ENCODE assay signal across 10 mouse cellular contexts in genomic region chr14:72447141-72448091, GRCm38 (mm10). TPM values are rescaled to one million over a fixed set of nuclear protein-coding genes. Genes with fewer than 3 reads are reported as not detected.
DNase-seq lines count a peak whose midpoint lies in the region; ATAC-seq and TF ChIP-seq lines count a peak whose summit lies in the region.
"Had no signal": no experiment of that assay in that cellular context is flagged by ENCODE, and none has a peak within 500 bp of the region (broad histone marks: within the 10 kb centered on the region; RNA-seq: fewer than 3 reads in every experiment).

No protein-coding gene starts in this region.

- H3K27ac ChIP-seq in liver, adult 2 months (replicated peaks; ENCODE audit: insufficient read depth, low read depth, low read length): no peak overlapping the region
- no peak overlapping the region for H3K27ac ChIP-seq in liver, embryonic 12.5 days
- H3K27ac ChIP-seq in hindbrain, postnatal 0 days: no peak overlapping the region

- no peaks in the 10 kb centered on the region for H3K79me2 ChIP-seq in liver, adult 2 months (ENCODE audit: control insufficient read depth, insufficient read depth, low read length)

- no peaks in the 10 kb centered on the region for H3K27me3 ChIP-seq in liver, adult 2 months (ENCODE audit: control insufficient read depth, insufficient read depth, low read length)
- no peaks in the 10 kb centered on the region for H3K27me3 ChIP-seq in liver, embryonic 12.5 days (replicated peaks)
- no peaks in the 10 kb centered on the region for H3K27me3 ChIP-seq in hindbrain, postnatal 0 days (ENCODE audit: insufficient read depth, low read length)

- no peak overlapping the region for H3K4me2 ChIP-seq in liver, embryonic 12.5 days
- H3K4me2 ChIP-seq in hindbrain, postnatal 0 days (ENCODE audit: low read depth, low read length): no peak overlapping the region

- WGBS in liver, adult 2 months: 66% methylated on average over 9 of the region's 9 CpGs
- WGBS in liver, embryonic 12.5 days (ENCODE audit: insufficient replicate concordance): 60% methylated on average over 9 of the region's 9 CpGs
- WGBS in hindbrain, postnatal 0 days: 56% methylated on average over 9 of the region's 9 CpGs
- 54% methylated on average over 9 of the region's 9 CpGs for WGBS in lung, adult 2 months

- no peak overlapping the region for H3K9ac ChIP-seq in liver, adult 2 months (ENCODE audit: low read depth, low read length)
- H3K9ac ChIP-seq in liver, embryonic 12.5 days: no peak overlapping the region
- no peak overlapping the region for H3K9ac ChIP-seq in hindbrain, postnatal 0 days (replicated peaks; ENCODE audit: low read length)

- no peak overlapping the region for H3K4me3 ChIP-seq in liver, adult 2 months (ENCODE audit: insufficient read depth, low read depth, low read length)
- H3K4me3 ChIP-seq in liver, embryonic 12.5 days: no peak overlapping the region
- no peak overlapping the region for H3K4me3 ChIP-seq in hindbrain, postnatal 0 days (ENCODE audit: low read length)
- no peak overlapping the region for H3K4me3 ChIP-seq in lung, adult 2 months (replicated peaks; ENCODE audit: extremely low read depth, low read depth, low read length)
- H3K4me3 ChIP-seq: myocyte had no signal

- peak; percentile 36 for DNase-seq in liver, adult 2 months (ENCODE audit: extremely low read depth, low read depth, low spot score)
- DNase-seq in NIH3T3 (ENCODE audit: low read depth): peak; percentile 58
- DNase-seq in cerebellum, postnatal 14 days: peak; percentile 47 to 50
- DNase-seq in hindbrain, postnatal 0 days (ENCODE audit: low spot score): peak; percentile 58
- no peak for DNase-seq in lung, adult 2 months
- peak; percentile 7 for DNase-seq in skeletal muscle tissue, adult 2 months (ENCODE audit: low read depth, low spot score)
- no peak for DNase-seq in gastrocnemius, adult 8-10 months (ENCODE audit: low spot score in 2 of 2)

- no peaks in the 10 kb centered on the region for H3K4me1 ChIP-seq in liver, adult 2 months (ENCODE audit: control insufficient read depth, insufficient read depth, low read length)
- H3K4me1 ChIP-seq in liver, embryonic 12.5 days: no peaks in the 10 kb centered on the region
- no peaks in the 10 kb centered on the region for H3K4me1 ChIP-seq in hindbrain, postnatal 0 days (ENCODE audit: insufficient read depth, low read length)
- H3K4me1 ChIP-seq in lung, adult 2 months (ENCODE audit: control insufficient read depth, insufficient read depth, low read length): no peaks in the 10 kb centered on the region

- H3K36me3 ChIP-seq in liver, adult 2 months (ENCODE audit: control insufficient read depth, insufficient read depth, low read length): no peaks in the 10 kb centered on the region
- H3K36me3 ChIP-seq in liver, embryonic 12.5 days: no peaks in the 10 kb centered on the region
- H3K36me3 ChIP-seq in hindbrain, postnatal 0 days (ENCODE audit: insufficient read depth, low read length): no peaks in the 10 kb centered on the region

- no peaks in the 10 kb centered on the region for H3K9me3 ChIP-seq in liver, embryonic 12.5 days (replicated peaks)
- no peaks in the 10 kb centered on the region for H3K9me3 ChIP-seq in hindbrain, postnatal 0 days (ENCODE audit: low read length)

- peak; percentile 61 for TF ChIP-seq CTCF in liver, adult 2 months (IDR thresholded peaks at IDR 0.05; ENCODE audit: low read depth, low read length)
- TF ChIP-seq CTCF in hindbrain, postnatal 0 days (IDR thresholded peaks at IDR 0.05; ENCODE audit: low read depth): peak; percentile 78
- peak; percentile 56 for TF ChIP-seq CTCF in lung, adult 2 months (IDR thresholded peaks at IDR 0.05; ENCODE audit: insufficient read depth, low read length)

- TF ChIP-seq POLR2A in liver, adult 2 months (IDR thresholded peaks at IDR 0.05; ENCODE audit: extremely low read depth, insufficient read depth, low read length): no peak
- TF ChIP-seq POLR2A in lung, adult 2 months (IDR thresholded peaks at IDR 0.05; ENCODE audit: borderline replicate concordance, extremely low read depth, low read depth, low read length): no peak

- ATAC-seq in liver, embryonic 12.5 days: no peak
- 0 out of 2 replicates have a peak, but pooled peaks have one; percentile 18 for ATAC-seq in hindbrain, postnatal 0 days

RNA-seq across cellular contexts. Expression of gene Gm9195, which starts 44.2 kb away (rescaled TPM):
- total RNA-seq in liver, adult 2 months (2014; rRNA removed): under 0.01 TPM in 1 of 2 replicates, not detected in the other
- polyA plus RNA-seq in liver, adult 2 months (2012; rRNA removed): not detected in 2 replicates
- not detected in 2 replicates for polyA plus RNA-seq in liver, embryonic 12.5 days (2016; fragmentation: Nextera tagmentation; extraction: Ambion mirVana)
- not detected in 2 replicates for total RNA-seq in hindbrain, postnatal 0 days (2014; rRNA removed)
- polyA plus RNA-seq in hindbrain, postnatal 0 days (2015; fragmentation: Nextera tagmentation; extraction: Ambion mirVana): not detected in 2 replicates
- polyA plus RNA-seq in lung, adult 2 months (2012; rRNA removed): not detected in 2 replicates
- not detected for total RNA-seq in gastrocnemius, adult 8-10 months (2022)
- polyA plus RNA-seq: frontal cortex, adult 2 months; myocyte had no signal

Comparison
In these comparisons a context has a peak if more than half of its experiments do, and no peak if none do; other contexts are left out.
1. DNase-seq: peak in liver, adult 2 months (single experiment), NIH3T3 (single experiment), cerebellum, postnatal 14 days (2 of 2), hindbrain, postnatal 0 days (single experiment) and skeletal muscle tissue, adult 2 months (single experiment); none in lung, adult 2 months (single experiment) and gastrocnemius, adult 8-10 months (0 of 2).
2. Peak in every context shown above with its lines, with median percentiles within 50 percentile points of each other: CTCF ChIP-seq.